Mouse (Mus musculus) ovary, postnatal 10 days (tissue): Measurements from ENCODE around the gene Fat2.

ENCODE experiments used
- DNase-seq: peaks from one replicate; pipeline ENCODE4 v3.0.0; 2022; ENCODE audit warnings: low spot score

The Fat2 gene

GRCm38 (mm10) chr11:55336101-55336891 is at the start of gene Fat2:
TSS of gene Fat2 (minus strand) at chr11:55336564.
- no peak for DNase-seq

- DNase-seq: no peak
Observed at GRCm38 (mm10) chr11:55383463-55384045, 47.2 kb upstream of the Fat2 start.

- no peak for DNase-seq
Observed at GRCm38 (mm10) chr11:55380908-55381307, 44.5 kb upstream of the Fat2 start.

- no peak for DNase-seq
Observed at GRCm38 (mm10) chr11:55378371-55378770, 42.0 kb upstream of the Fat2 start.

- no peak for DNase-seq
Observed at GRCm38 (mm10) chr11:55373838-55374237, 37.5 kb upstream of the Fat2 start.

- no peak for DNase-seq
Observed at GRCm38 (mm10) chr11:55373373-55373772, 37.0 kb upstream of the Fat2 start.

- no peak for DNase-seq
Observed at GRCm38 (mm10) chr11:55372001-55372400, 35.6 kb upstream of the Fat2 start.

- no peak for DNase-seq
Observed at GRCm38 (mm10) chr11:55369093-55369471, 32.7 kb upstream of the Fat2 start.

- no peak for DNase-seq
Observed at GRCm38 (mm10) chr11:55368388-55369092, 32.2 kb upstream of the Fat2 start.

GRCm38 (mm10) chr11:55367783-55368182 is 31.4 kb upstream of the Fat2 start:
- DNase-seq: no peak

- no peak for DNase-seq
Observed at GRCm38 (mm10) chr11:55365840-55366239, 29.5 kb upstream of the Fat2 start.

GRCm38 (mm10) chr11:55365242-55365641 is 28.9 kb upstream of the Fat2 start:
- no peak for DNase-seq

- no peak for DNase-seq
Observed at GRCm38 (mm10) chr11:55364662-55365061, 28.3 kb upstream of the Fat2 start.

GRCm38 (mm10) chr11:55358094-55358783 is 21.9 kb upstream of the Fat2 start:
- no peak for DNase-seq

GRCm38 (mm10) chr11:55356846-55357245 is 20.5 kb upstream of the Fat2 start:
- no peak for DNase-seq

- DNase-seq: no peak
Observed at GRCm38 (mm10) chr11:55341961-55342371, 5.6 kb upstream of the Fat2 start.

- no peak for DNase-seq
Observed at GRCm38 (mm10) chr11:55340789-55341188, 4.4 kb upstream of the Fat2 start.

- no peak for DNase-seq
Observed at GRCm38 (mm10) chr11:55337032-55337769, 837 bp upstream of the Fat2 start.

- DNase-seq: no peak
Observed at GRCm38 (mm10) chr11:55335314-55336076, 869 bp downstream of the Fat2 start.

GRCm38 (mm10) chr11:55334545-55334944 is 1.8 kb downstream of the Fat2 start:
- DNase-seq: no peak

- no peak for DNase-seq
Observed at GRCm38 (mm10) chr11:55334063-55334462, 2.3 kb downstream of the Fat2 start.
